Mouse (Mus musculus): ENCODE measurements around the gene Egr2.

The Egr2 gene

DNA sequence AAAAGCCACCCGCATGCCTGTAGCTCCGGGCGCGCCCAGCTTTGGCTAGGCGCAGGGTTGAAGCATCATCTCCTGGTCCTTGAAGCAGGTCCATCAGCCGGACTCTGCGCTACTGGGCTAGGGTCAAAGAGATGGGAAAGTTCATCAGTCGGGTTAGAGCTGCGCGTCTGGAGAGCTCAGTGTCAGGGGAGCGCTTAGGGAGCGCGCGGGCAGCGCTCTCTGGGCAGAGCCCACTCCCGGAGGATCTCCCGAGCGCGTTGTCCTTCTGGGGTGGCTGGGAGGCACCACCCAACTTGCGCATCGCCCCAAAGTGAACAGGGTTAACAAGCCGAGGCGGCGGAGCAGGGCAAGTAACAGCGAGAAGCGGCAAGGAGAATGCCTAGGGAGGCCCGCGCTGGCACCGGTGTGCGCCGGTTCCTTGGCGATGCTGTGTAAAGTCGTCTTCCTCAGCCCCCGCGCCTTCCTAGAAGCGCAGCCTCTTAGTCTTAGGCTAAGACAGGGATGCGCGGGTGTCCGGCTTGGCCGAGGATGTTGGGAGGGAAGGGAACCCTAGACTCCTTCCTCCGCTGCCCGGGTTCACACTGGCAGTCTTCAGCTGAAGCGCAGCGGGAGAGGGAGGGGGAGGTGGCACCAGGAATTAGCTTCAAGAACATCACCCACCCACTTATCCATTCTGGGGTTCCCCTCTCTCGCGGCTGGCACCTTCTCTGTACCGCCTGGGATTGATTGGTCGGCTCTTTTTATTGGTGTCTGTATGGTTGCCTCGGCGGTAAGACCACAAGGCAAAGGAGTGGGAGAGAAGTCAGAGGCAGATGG lies 3.5 kb downstream of the Egr2 start:
- 1% methylated on average over 50 of the region's 50 CpGs for WGBS

GRCm38 (mm10) chr10:67539401-67539730 lies 4.1 kb downstream of the Egr2 start:
- 39% methylated on average over 6 of the region's 6 CpGs for WGBS

- WGBS, result 77% methylated on average over 19 of the region's 19 CpGs
Observed at GRCm38 (mm10) chr10:67540591-67540990, 5.3 kb downstream of the Egr2 start.

DNA sequence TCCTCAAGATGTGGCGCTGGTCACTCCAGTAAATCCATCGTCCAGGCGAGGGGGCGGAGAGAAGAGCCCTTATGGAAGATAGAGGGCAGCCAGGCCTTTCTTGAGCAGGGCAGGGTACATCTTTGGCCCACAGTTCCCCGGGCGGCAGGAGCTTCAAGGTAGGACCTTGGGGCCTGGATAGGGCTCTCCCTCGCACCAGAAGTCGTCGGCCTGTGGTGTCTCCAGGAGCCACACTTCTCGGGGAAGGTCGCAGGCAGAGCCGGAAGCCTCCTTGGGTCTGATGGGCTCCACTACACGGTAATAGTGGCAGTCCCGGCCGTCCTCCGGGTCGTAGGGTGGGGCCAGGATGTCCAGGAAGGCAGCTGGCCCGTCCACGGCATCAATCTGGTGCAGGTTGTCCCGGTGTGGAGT lies 12.6 kb downstream of the Egr2 start:
- WGBS, result 6% methylated on average over 20 of the region's 20 CpGs

DNA sequence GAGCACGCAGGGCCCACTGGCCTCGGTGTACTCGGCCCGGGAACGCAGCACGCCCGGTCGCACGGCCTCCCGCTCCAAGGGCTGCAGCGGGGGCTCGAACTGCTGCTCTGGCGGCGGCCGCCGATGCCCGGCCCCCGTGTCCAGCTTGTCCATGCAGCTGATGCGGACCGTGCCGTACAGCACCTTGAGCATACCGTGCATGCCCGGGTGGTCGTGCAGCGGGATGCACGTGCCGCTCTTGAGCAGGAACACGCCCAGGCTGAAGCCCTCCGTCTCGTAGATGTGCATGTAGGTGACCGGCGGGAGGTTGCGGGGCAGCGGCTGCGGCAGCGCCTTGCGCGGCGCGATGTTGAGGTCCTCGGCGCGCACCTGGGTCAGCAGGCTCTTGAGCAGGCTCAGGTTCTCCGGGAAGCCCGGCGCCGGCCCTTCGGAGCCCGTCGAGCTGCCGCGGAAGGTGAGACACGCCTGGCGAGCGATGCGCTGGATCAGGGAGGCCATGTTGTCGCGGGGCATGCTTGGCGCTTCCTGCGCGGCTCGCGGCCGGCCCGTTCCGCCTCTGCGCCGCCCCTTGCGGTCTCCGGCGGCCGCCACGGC lies 13.1 kb downstream of the Egr2 start:
- under 1% methylated on average over 73 of the region's 73 CpGs for WGBS

DNA sequence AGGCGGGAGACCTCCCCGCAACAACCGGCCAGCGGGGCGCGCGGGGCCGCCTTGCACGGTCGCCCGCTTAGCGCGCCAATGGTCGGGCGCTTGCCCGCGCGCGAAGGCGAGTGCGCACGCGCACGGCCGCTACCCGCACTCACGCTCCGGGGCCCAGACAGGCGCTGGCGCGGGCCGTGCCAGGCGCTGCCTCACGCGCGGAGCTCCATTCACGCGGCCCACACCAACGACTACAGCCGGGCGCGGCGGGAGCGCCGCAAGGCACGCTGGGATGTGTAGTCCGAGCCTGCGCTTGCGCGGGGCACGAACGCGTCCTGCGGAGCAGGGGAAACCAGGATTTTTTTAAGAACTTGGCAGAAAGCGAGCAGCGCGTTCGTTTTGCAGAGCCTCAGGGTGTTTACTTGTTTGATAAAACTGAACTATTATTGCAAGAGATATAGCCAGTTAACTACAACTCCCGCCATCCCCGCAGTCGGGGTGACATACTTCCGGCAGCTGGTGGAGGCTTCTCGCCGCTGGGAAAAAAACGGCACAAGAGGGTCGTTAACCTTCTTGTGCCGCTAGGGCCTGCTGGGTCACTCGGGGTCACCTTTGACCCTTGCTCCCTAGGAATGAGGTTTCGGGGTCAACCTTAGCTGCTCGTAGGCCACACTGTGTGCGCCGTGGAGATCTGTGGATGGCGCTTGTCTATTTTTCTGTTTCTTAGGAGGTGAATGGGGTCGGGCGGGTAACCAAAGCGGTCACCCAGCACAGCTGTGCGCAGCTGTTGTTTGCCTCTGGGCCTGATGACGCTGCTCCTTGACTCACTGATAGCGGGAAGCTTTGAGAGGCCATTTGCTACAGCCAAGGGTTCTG lies 13.8 kb downstream of the Egr2 start, which contains the start of gene Ado:
Gene Ado, minus strand, starts transcription at position 79 of the 855 bp plus-strand sequence.
- under 1% methylated on average over 79 of the region's 79 CpGs for WGBS

- WGBS, result 57% methylated on average over 4 of the region's 4 CpGs
Observed at GRCm38 (mm10) chr10:67558053-67558452, 22.8 kb downstream of the Egr2 start.

- WGBS, result 44% methylated on average over 13 of the region's 13 CpGs
Observed at GRCm38 (mm10) chr10:67559765-67560394, 24.6 kb downstream of the Egr2 start.

DNA sequence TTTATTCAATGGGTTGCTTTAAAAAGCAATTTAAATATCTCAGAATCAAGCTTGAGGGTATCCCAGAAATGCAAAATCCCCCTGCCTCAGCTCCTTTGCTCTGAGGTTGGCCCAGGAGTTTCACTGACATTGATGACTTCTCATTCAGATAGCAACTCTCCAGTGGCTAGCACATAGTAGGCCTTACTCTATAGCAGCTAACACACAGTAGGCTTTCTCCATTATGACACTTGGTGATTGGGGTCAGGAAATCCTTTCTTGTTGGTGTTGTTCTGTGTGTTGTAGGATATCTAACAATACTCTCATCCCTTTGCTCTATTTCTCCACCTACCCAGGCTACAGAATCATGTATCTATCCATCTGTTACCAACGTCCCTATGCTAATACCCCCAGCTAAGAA lies 25.9 kb downstream of the Egr2 start:
- WGBS, result 54% methylated on average over 1 of the region's 1 CpGs

GRCm38 (mm10) chr10:67564509-67564908 lies 29.2 kb downstream of the Egr2 start:
- WGBS, result 94% methylated on average over 7 of the region's 7 CpGs

GRCm38 (mm10) chr10:67566104-67566503 lies 30.8 kb downstream of the Egr2 start:
- 34% methylated on average over 8 of the region's 8 CpGs for WGBS

DNA sequence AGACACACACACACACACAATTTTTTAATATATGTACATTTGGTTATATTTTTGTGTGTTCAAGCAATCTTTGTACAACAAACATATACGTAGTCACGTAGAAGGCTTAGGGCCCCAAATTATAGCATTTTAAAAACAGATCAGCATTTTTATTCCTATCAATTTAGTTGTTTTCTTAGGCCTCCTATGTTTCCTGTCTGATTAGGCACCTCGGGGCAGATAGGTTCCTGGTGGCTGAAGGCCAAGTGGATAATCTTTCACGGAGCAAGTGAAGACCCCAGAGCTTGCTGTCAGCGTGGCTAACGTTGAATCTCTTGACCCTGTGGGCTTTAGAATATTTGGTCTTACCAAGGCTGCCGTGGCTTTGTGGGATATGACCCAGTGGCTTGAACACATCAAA lies 34.3 kb downstream of the Egr2 start:
- 88% methylated on average over 7 of the region's 7 CpGs for WGBS

DNA sequence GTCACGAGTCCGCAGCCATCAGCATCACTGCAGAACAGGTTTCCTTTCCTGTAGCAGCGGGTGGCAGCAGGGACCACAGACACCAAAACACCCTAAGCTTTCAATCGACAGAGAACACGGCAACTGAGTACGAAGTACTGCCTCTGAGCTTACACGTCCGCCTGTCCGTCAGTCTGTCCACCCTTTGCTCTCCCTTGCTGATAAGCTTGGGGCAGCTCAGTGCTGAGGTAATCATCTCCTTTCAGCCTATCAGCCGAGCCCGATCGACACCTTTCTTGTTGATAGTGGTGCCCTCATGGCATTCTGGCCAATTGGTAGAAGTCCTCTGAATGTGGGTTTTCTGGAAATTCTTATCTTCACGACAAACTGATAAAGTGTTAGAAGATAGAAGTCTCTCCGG lies 36.2 kb downstream of the Egr2 start:
- 90% methylated on average over 14 of the region's 14 CpGs for WGBS

DNA sequence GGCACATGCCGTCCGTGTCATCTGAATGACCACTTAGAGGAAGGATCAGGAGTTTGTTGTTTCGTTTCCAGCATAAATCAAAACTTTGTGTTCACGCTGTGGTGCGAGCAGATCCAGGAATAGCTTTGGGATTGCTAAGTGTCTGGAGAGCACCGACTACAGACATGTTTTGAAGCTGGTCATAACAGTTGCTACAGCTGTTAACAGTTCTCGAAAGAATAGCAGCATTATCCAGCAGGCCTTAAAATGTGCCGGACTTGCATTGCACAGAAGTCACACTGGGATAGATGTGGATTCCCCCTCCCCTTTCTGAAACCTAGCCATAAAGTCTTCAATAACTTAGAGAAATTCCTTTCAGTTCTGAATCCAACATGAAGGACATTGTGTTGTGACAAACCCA lies 38.0 kb downstream of the Egr2 start:
- WGBS, result 67% methylated on average over 8 of the region's 8 CpGs

DNA sequence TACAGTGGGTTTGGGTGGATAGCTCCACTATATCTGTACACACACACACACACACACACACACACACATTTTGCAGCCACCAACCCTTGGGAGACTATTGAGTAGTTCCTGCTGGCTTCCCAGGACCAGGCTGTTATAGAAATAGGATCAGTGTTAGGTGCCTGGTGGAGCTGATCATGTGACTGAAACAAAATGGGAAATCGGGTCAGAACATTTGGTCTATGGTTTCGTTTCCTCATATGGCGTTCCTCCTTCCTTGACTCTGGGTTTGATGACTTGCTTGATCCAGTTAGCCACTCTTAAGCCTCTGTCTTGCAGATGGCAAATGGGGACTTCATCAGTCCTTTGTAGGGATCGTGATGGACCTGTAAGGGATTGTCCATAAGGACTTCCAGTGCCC lies 44.6 kb downstream of the Egr2 start:
- 93% methylated on average over 4 of the region's 4 CpGs for WGBS

- 87% methylated on average over 12 of the region's 12 CpGs for WGBS
Observed at GRCm38 (mm10) chr10:67581698-67582285, 46.5 kb downstream of the Egr2 start.

DNA sequence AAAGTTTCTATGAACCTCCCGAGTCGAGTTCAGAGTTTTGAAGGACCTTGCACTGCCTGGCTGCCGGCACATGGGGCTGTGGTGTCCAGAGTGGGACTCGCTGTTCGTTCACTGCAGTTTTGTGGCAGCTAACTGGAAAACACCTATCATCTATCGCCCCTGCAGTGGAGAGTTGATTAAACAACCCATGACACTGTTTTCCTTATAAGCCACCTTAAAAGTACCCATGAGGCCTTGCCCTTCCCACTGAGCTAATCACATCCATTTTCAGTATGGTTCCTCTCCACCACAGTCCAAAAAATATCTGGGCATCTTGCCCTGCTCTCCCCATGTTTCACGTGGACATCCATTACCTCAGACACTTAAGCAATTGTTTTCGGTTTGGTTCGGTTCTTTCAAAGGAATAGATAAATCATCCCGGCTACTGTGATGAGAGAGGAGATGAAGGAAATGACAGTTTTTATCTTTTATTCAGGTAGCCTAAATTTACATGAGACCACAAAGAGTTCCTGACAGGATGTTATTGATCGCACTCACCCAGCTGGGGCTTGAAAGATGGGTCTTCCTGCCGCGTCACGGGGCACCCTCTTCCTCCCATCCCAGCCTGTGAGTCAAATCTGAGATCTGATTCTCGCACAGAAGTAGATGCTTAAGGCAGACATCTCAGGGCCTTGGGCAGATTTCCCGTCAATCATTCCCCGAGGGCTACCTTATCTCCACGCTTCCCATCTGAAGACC lies 50.8 kb downstream of the Egr2 start:
- 92% methylated on average over 18 of the region's 18 CpGs for WGBS
